Mouse (Mus musculus): Measurements from ENCODE around the gene Itga2b.

DNA sequence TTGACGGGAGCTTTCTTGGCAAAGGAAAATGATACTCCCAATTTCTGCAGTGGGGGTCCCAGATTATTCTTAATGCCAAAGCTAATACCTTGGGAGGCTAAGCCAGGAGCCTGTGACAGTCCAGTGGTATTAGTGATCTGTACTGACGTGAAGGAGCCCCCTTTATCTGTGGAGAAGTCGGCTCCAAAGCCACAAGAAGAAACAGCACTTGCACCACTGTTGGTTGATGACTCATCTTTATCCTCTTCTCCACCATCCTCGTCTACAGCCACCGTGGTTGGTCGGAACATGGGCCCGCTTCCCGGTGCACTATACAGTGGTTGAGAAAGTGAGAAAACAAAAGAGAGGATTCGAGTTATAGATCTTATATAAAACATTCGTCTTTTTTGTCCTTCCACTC, 11.9 kb upstream of the Itga2b start:
- TF ChIP-seq CTCF (IDR thresholded peaks at IDR 0.05; ENCODE audit: low read depth, low read length) (no peak), POLR2A (IDR thresholded peaks at IDR 0.05; ENCODE audit: insufficient read depth, low read length) (no peak)
